Mouse (Mus musculus): ENCODE results near the gene Ccdc149.

Gene Ccdc149

GRCm38 (mm10) chr5:52449187-52449586 is 22.1 kb downstream of the Ccdc149 start:
- no peak for DNase-seq (ENCODE audit: low read depth, low spot score)

DNA sequence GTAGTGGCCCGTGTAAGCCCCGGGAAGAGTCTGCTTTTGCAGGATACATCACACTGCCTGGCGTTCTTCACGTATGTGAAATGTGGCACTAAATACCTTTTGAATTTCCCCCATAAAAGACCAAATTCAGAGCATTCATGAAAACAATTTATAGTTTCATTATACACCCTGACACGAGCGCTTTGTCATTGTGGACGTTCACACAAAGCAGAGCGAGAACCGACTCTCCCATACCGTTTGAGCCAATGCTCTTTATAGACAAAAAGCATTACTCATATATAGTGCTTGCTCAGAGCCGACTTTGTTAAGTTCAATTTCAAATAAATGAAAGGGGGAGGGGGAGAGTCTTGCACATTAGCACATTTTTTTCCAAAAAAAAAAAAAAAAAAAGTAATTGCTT is 31.0 kb downstream of the Ccdc149 start:
- no peak for DNase-seq (ENCODE audit: low read depth, low spot score)

DNA sequence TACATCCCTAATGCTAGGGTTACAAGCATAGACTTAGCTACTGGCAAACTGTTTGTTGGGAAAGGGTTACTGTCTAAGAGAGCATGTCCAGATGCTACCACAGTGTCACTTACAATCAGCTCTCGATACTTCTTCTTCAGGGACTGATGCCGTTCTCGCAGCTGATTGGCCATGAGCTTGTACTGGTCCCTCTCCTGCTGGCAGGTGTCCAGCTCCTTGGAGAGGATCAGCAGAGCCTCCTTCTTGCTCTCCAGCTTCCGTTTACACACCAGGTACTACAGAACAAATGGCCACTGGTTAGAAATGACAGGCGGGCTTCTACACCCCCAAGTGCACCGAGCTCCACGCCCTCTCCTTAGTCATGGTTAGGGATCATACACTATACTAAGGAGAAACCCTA is 32.4 kb downstream of the Ccdc149 start:
- DNase-seq (ENCODE audit: low read depth, low spot score) = no peak

GRCm38 (mm10) chr5:52435533-52435932 is 35.8 kb downstream of the Ccdc149 start:
- DNase-seq (ENCODE audit: low read depth, low spot score) = no peak

DNA sequence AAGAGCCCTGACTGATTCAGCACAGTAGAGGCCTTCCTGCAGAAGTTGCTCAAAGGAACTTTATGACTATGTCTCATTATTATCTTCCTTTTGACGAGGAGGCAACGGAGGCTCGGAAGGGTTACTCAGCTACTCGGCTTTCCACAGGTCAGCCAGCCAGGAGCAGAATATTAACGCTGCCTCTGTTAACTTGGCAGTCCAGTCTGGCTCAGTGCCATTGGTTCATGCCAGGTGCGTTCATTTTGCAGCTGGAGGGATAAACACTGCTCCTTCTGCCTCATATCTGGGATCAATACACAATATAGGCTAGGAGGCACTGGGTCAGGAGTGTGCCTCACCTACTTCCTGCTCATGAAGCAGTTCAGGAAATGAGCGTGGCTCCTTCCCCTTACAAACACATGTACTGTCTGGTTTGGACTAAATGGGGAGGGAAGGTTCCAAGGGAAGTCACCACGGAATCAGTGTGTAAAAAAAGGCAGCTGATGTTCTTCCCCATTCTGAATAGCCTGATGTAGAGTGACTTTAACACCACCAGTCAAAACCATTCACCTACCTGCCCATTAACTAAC is 40.0 kb downstream of the Ccdc149 start:
- no peak for DNase-seq (ENCODE audit: low read depth, low spot score)

DNA sequence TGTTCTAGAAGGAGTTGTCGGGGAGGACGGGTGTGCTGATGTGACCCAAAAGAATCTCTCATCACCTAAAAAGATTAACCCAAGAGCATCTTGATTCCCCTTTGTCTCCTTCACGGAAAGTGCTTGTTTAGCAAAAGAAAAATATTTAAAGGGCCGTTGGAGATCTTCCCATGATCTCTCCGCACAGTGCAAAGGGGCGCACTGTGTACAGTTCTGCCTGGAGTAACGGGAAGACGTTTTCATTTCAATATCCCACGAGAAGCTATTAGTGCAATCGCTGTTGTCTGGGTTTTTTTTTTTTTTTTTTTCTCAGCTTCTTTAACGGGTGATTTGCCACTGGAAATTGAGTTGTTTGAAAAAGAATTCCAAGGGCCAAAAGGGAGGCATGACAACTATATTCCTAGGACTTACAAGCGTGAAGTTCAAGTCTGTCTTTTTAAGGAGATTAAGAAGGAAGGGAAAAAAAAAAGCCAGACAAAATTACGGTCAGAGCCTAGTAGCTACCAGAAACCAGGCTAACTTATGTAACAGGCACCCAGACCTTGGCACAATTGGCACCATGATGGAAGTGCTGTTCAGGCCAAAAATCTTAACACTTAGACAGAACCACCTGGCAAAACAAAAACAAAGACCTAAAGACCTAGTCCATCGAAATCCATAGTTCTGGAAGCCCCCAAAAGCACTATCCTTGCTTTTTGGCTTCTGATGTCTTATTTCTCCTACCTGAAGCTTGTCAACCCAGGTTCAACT is 41.4 kb downstream of the Ccdc149 start:
- no peak for DNase-seq (ENCODE audit: low read depth, low spot score)

DNA sequence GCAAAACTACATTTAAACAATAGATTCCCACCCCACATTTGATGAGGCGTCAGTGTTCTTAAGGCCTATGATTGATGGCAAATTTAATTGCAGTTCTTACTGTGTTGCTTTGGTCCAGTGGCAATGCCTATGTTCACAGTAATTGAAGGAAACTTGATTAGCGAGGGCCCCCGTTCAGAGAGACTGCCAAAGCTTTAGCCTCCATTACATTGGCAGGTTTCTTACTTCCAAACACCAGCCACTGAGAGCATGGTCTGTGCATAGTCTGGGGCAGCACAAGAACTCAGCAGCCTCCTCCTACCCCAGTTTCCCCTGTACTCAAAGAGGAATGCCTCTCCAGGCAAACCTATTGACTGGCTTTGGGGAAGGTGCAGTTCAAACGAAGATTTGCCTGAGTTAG is 42.7 kb downstream of the Ccdc149 start:
- no peak for DNase-seq (ENCODE audit: low read depth, low spot score)

GRCm38 (mm10) chr5:52425819-52426218 is 45.5 kb downstream of the Ccdc149 start:
- no peak for DNase-seq (ENCODE audit: low read depth, low spot score)

GRCm38 (mm10) chr5:52423893-52424292 is 47.4 kb downstream of the Ccdc149 start:
- DNase-seq (ENCODE audit: low read depth, low spot score) = no peak

GRCm38 (mm10) chr5:52416485-52416884 is 54.8 kb downstream of the Ccdc149 start:
- DNase-seq (ENCODE audit: low read depth, low spot score) = no peak

DNA sequence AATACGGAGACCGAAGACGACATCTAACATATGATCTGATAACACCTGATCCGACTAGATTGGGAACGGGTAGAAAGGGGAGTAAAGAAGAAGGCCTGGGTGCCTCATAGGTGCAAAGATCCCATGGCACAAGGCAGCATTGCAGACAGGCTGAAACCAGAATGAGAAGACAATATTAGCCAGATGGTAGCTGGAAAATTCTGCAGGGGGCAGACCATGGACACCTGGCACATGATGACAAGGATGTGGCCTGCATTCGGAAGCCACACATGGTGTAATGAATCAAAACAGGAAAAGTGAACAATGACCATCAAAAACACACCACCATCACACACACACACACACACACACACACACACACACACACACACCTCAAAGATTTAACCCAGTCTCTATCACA is 55.4 kb downstream of the Ccdc149 start:
- no peak for DNase-seq (ENCODE audit: low read depth, low spot score)

GRCm38 (mm10) chr5:52415193-52415592 is 56.1 kb downstream of the Ccdc149 start:
- DNase-seq (ENCODE audit: low read depth, low spot score) = no peak

GRCm38 (mm10) chr5:52411567-52411966 is 59.8 kb downstream of the Ccdc149 start:
- no peak for DNase-seq (ENCODE audit: low read depth, low spot score)

- DNase-seq (ENCODE audit: low read depth, low spot score) = no peak
These were observed 61.1 kb downstream of the Ccdc149 start for GRCm38 (mm10) chr5:52410197-52410596.

GRCm38 (mm10) chr5:52408668-52409315 is 62.5 kb downstream of the Ccdc149 start:
- DNase-seq (ENCODE audit: low read depth, low spot score) = no peak

GRCm38 (mm10) chr5:52404373-52404772 is 66.9 kb downstream of the Ccdc149 start:
- DNase-seq (ENCODE audit: low read depth, low spot score) = no peak

- no peak for DNase-seq (ENCODE audit: low read depth, low spot score)
These were observed 77.6 kb downstream of the Ccdc149 start for GRCm38 (mm10) chr5:52393756-52394155.

- no peak for DNase-seq (ENCODE audit: low read depth, low spot score)
These were observed 79.8 kb downstream of the Ccdc149 start for GRCm38 (mm10) chr5:52391471-52391870.

- DNase-seq (ENCODE audit: low read depth, low spot score) = no peak
These were observed 80.9 kb downstream of the Ccdc149 start for GRCm38 (mm10) chr5:52390381-52390780.

DNA sequence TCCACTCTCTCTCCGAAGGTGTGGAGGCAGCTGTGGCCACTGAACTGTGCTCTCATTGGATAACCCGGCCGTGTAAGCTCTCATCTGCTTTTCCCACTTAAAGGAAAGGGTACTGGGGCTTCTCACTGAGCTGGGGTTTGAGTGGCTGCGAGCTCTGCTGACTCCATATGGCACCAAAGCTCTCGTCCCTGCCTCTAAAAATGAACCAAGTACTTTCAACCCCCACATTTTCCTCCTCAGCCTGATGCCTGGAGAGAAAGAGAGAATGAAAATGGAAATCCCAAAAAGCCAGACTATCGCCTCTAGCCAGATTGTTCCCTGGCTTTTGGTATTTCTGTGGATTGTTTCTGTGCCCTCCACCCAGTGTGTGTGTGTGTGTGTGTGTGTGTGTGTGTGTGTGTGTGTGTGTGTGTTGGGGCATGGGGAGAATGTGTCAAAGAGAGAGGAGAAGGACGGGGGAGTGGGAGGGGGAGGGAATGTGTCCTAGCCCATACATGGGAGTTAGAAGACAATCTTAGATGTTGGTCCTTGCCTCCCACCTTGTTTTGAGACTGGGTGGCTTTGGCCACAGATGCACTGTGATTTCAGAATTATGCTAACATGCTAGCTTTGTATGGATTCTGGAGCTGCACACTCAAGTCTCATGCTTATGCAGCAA is 83.1 kb downstream of the Ccdc149 start:
- DNase-seq (ENCODE audit: low read depth, low spot score) = no peak

DNA sequence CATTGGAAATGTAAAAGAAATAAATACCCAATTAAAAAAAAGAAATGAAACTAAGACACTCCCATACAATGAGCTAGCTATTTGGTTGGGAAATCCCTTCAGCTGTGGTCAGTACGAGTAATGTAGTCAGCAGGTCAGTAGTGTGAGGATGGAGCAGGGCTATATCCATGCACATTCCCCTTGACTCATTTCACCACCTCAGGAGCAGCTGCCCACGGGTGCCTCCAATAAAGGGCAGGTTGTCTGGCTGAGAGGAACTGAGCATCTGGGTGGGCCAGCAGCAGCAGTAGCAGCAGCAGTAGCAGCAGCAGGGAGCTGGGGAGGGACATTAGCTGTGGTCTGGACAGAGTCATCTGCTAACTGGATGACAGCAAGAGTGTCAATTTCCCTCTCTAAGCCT is 85.3 kb downstream of the Ccdc149 start:
- DNase-seq (ENCODE audit: low read depth, low spot score) = no peak

GRCm38 (mm10) chr5:52383748-52384147 is 87.6 kb downstream of the Ccdc149 start:
- DNase-seq (ENCODE audit: low read depth, low spot score) = no peak
